Mouse (Mus musculus) heart, embryonic 12.5 days (tissue): ENCODE results near the gene Atp5f1. TPM values are rescaled to one million over a fixed set of nuclear protein-coding genes. Genes with fewer than 3 reads are reported as not detected.
A peak's percentile ranks its signal among the peaks of the same experiment; 100 is the strongest.

Experiments
- ATAC-seq: fragments of 200-750 bp; cut with Nextera tagmentation; 2 replicates; pipeline ENCODE4 v1.8.0; 2017; ENCODE audit warnings: moderate TSS enrichment, moderate library complexity; ENCODE audit not compliant: insufficient number of reproducible peaks, low FRiP score
- H3K27ac ChIP-seq: fragments of 300-500 bp; sonication (generic); 2 replicates; pipeline ENCODE4 v1.5.1; 2016; ENCODE audit warnings: mild to moderate bottlenecking, moderate library complexity; ENCODE audit not compliant: poor library complexity, severe bottlenecking
- H3K27me3 ChIP-seq: fragments of 300-500 bp; sonication (generic); replicated peaks from 2 replicates; pipeline ENCODE4 v1.6.1; 2016; ENCODE audit warnings: mild to moderate bottlenecking, moderate library complexity
- H3K36me3 ChIP-seq: fragments of 300-500 bp; sonication (generic); 2 replicates; pipeline ENCODE4 v1.6.1; 2016; ENCODE audit warnings: mild to moderate bottlenecking, moderate library complexity
- H3K4me1 ChIP-seq: fragments of 300-500 bp; sonication (generic); replicated peaks from 2 replicates; pipeline ENCODE4 v1.6.1; 2016; ENCODE audit warnings: mild to moderate bottlenecking
- H3K4me2 ChIP-seq: fragments of 300-500 bp; sonication (generic); 2 replicates; pipeline ENCODE4 v1.6.1; 2016; ENCODE audit warnings: mild to moderate bottlenecking, moderate library complexity
- H3K4me3 ChIP-seq: fragments of 300-500 bp; sonication (generic); 2 replicates; pipeline ENCODE4 v1.5.1; 2016; ENCODE audit warnings: mild to moderate bottlenecking
- H3K9ac ChIP-seq: fragments of 300-500 bp; sonication (generic); 2 replicates; pipeline ENCODE4 v1.6.1; 2016; ENCODE audit warnings: mild to moderate bottlenecking, moderate library complexity
- H3K9me3 ChIP-seq: fragments of 300-500 bp; sonication (generic); replicated peaks from 2 replicates; pipeline ENCODE4 v1.6.1; 2016; ENCODE audit warnings: mild to moderate bottlenecking, moderate library complexity
- WGBS: fragments of 180-500 bp; shearing (Covaris S2); methylation state at CpG from one replicate; pipeline ENCODE4 v1.1.7; 2016; 5-methylcytosine and 5-hydroxymethylcytosine counted together
- polyA plus RNA-seq: library from polyadenylated mRNA; unstranded; fragments of >200 nt; fragmentation: Nextera tagmentation; extraction: Ambion mirVana; gene quantifications from 2 replicates; pipeline ENCODE4 v1.2.1, GENCODE M21; 2016

Atp5f1 gene
- polyA plus RNA-seq, 1 experiment from 2014 or later = 746 TPM

GRCm38 (mm10) chr3:105960700-105961099, 801 bp upstream of the Atp5f1 start:
- 94% methylated on average over 2 of the region's 2 CpGs for WGBS
- Histone ChIP-seq H3K36me3 (peaks cover 52% of the 10 kb centered on the region), H3K4me3 (no peak overlapping the region), H3K9ac (no peak overlapping the region), H3K27ac (no peak overlapping the region), H3K9me3 (no peaks in the 10 kb centered on the region), H3K4me2 (peak overlapping the region; percentile 85), H3K27me3 (no peaks in the 10 kb centered on the region), H3K4me1 (peaks cover 21% of the 10 kb centered on the region)
- no peak for ATAC-seq

GRCm38 (mm10) chr3:105959585-105959984, 314 bp downstream of the Atp5f1 start:
- H3K27ac ChIP-seq = peak overlapping the region; percentile 1; the same call in 1 of the 2 replicates
- no peaks in the 10 kb centered on the region for H3K27me3 ChIP-seq
- peak overlapping the region; percentile 83 for H3K9ac ChIP-seq
- 0% methylated on average over 26 of the region's 26 CpGs for WGBS
- H3K4me2 ChIP-seq = peak overlapping the region; percentile 85
- peaks cover 47% of the 10 kb centered on the region for H3K36me3 ChIP-seq
- peak overlapping the region; percentile 78 for H3K4me3 ChIP-seq
- ATAC-seq = peak; percentile 65; the same call in 1 of the 2 replicates
- H3K9me3 ChIP-seq = no peaks in the 10 kb centered on the region
- H3K4me1 ChIP-seq = peaks cover 21% of the 10 kb centered on the region

GRCm38 (mm10) chr3:105958974-105959580, 822 bp downstream of the Atp5f1 start, which contains the start of gene Wdr77:
Gene Wdr77 (plus strand): TSS chr3:105959369.
- peaks cover 44% of the 10 kb centered on the region for H3K36me3 ChIP-seq
- no peaks in the 10 kb centered on the region for H3K27me3 ChIP-seq
- WGBS = under 1% methylated on average over 52 of the region's 52 CpGs
- H3K9ac ChIP-seq = peak within 1 kb of the TSS; percentile 98
- peak within 1 kb of the TSS; percentile 89 for H3K4me2 ChIP-seq
- peaks cover 21% of the 10 kb centered on the region for H3K4me1 ChIP-seq
- H3K9me3 ChIP-seq = no peaks in the 10 kb centered on the region
- peak within 1 kb of the TSS; percentile 94 for H3K27ac ChIP-seq
- peak; percentile 97 for ATAC-seq
- H3K4me3 ChIP-seq = peak within 1 kb of the TSS; percentile 78

- H3K27ac ChIP-seq = peak overlapping the region; percentile 94
Observed at GRCm38 (mm10) chr3:105958204-105958603, 1.7 kb downstream of the Atp5f1 start.

GRCm38 (mm10) chr3:105957235-105957634, 2.7 kb downstream of the Atp5f1 start:
- Histone ChIP-seq H3K9ac (no peak overlapping the region), H3K9me3 (no peaks in the 10 kb centered on the region), H3K4me1 (peaks cover 21% of the 10 kb centered on the region), H3K4me2 (peak overlapping the region; percentile 89), H3K27me3 (no peaks in the 10 kb centered on the region), H3K27ac (no peak overlapping the region), H3K36me3 (peaks cover 40% of the 10 kb centered on the region), H3K4me3 (peak overlapping the region; percentile 10; the same call in 1 of the 2 replicates)
- no peak for ATAC-seq
- 92% methylated on average over 1 of the region's 1 CpGs for WGBS

More at GRCm38 (mm10) chr3:105958204-105958603, 1.7 kb downstream of the Atp5f1 start:
- peak overlapping the region; percentile 78 for H3K4me3 ChIP-seq
- 39% methylated on average over 5 of the region's 5 CpGs for WGBS
- peak overlapping the region; percentile 98 for H3K9ac ChIP-seq
- H3K4me2 ChIP-seq = peak overlapping the region; percentile 89
- H3K4me1 ChIP-seq = peaks cover 21% of the 10 kb centered on the region
- no peaks in the 10 kb centered on the region for H3K9me3 ChIP-seq
- H3K27me3 ChIP-seq = no peaks in the 10 kb centered on the region
- H3K36me3 ChIP-seq = peaks cover 40% of the 10 kb centered on the region
- no peak for ATAC-seq

GRCm38 (mm10) chr3:105951348-105951747, 8.6 kb downstream of the Atp5f1 start:
- Histone ChIP-seq H3K36me3 (peaks cover 66% of the 10 kb centered on the region), H3K9ac (no peak overlapping the region), H3K4me2 (no peak overlapping the region), H3K9me3 (no peaks in the 10 kb centered on the region), H3K27me3 (no peaks in the 10 kb centered on the region), H3K4me1 (no peaks in the 10 kb centered on the region), H3K27ac (no peak overlapping the region), H3K4me3 (no peak overlapping the region)
- WGBS = 94% methylated on average over 7 of the region's 7 CpGs
- no peak for ATAC-seq

GRCm38 (mm10) chr3:105936111-105936510, 23.8 kb downstream of the Atp5f1 start:
- no peak for ATAC-seq
- 84% methylated on average over 4 of the region's 4 CpGs for WGBS

GRCm38 (mm10) chr3:105935033-105935432, 24.9 kb downstream of the Atp5f1 start:
- Histone ChIP-seq H3K9me3 (no peaks in the 10 kb centered on the region), H3K27me3 (no peaks in the 10 kb centered on the region), H3K4me2 (no peak overlapping the region), H3K27ac (no peak overlapping the region), H3K4me3 (no peak overlapping the region), H3K9ac (no peak overlapping the region), H3K4me1 (peaks cover 7% of the 10 kb centered on the region), H3K36me3 (peaks cover 12% of the 10 kb centered on the region)
- WGBS = 54% methylated on average over 5 of the region's 5 CpGs
- no peak for ATAC-seq

More at GRCm38 (mm10) chr3:105936111-105936510, 23.8 kb downstream of the Atp5f1 start:
- Histone ChIP-seq H3K4me3 (no peak overlapping the region), H3K27ac (no peak overlapping the region), H3K9me3 (no peaks in the 10 kb centered on the region), H3K4me1 (peaks cover 7% of the 10 kb centered on the region), H3K9ac (no peak overlapping the region), H3K4me2 (no peak overlapping the region), H3K27me3 (no peaks in the 10 kb centered on the region), H3K36me3 (peaks cover 23% of the 10 kb centered on the region)

GRCm38 (mm10) chr3:105933926-105934325, 26.0 kb downstream of the Atp5f1 start:
- ATAC-seq = no peak
- 88% methylated on average over 6 of the region's 6 CpGs for WGBS
- H3K36me3 ChIP-seq = peaks cover 9% of the 10 kb centered on the region
- no peaks in the 10 kb centered on the region for H3K9me3 ChIP-seq
- H3K4me1 ChIP-seq = peaks cover 7% of the 10 kb centered on the region
- H3K27ac ChIP-seq = no peak overlapping the region
- H3K4me3 ChIP-seq = no peak overlapping the region
- no peak overlapping the region for H3K9ac ChIP-seq
- H3K27me3 ChIP-seq = no peaks in the 10 kb centered on the region
- no peak overlapping the region for H3K4me2 ChIP-seq

GRCm38 (mm10) chr3:105932240-105933071, 27.4 kb downstream of the Atp5f1 start, which contains the start of gene I830077J02Rik:
Gene I830077J02Rik (minus strand): TSS chr3:105932664.
- H3K4me1 ChIP-seq = peaks cover 7% of the 10 kb centered on the region
- peaks cover 4% of the 10 kb centered on the region for H3K36me3 ChIP-seq
- no peak within 1 kb of the TSS for H3K4me3 ChIP-seq
- H3K9ac ChIP-seq = no peak within 1 kb of the TSS
- no peaks in the 10 kb centered on the region for H3K27me3 ChIP-seq
- ATAC-seq = peak; percentile 54; the same call in 1 of the 2 replicates
- peak within 1 kb of the TSS; percentile 50 for H3K27ac ChIP-seq
- no peak within 1 kb of the TSS for H3K4me2 ChIP-seq
- no peaks in the 10 kb centered on the region for H3K9me3 ChIP-seq
- WGBS = 63% methylated on average over 8 of the region's 8 CpGs

GRCm38 (mm10) chr3:105931095-105931494, 28.8 kb downstream of the Atp5f1 start:
- 73% methylated on average over 2 of the region's 2 CpGs for WGBS
- Histone ChIP-seq H3K4me3 (no peak overlapping the region), H3K36me3 (no peaks in the 10 kb centered on the region), H3K9me3 (no peaks in the 10 kb centered on the region), H3K4me2 (no peak overlapping the region), H3K4me1 (peaks cover 7% of the 10 kb centered on the region), H3K9ac (no peak overlapping the region), H3K27ac (no peak overlapping the region), H3K27me3 (no peaks in the 10 kb centered on the region)
- no peak for ATAC-seq
